Mouse (Mus musculus): ENCODE data around the gene Unc13a.
"Not testable (repeated sequence)": the region's sequence is repeated elsewhere in the genome, so short reads cannot be mapped to it uniquely, and the experiment has no call there.

- not testable (repeated sequence) for TF ChIP-seq POLR2A (IDR thresholded peaks at IDR 0.05; ENCODE audit: insufficient read length, low read depth); MAX (IDR thresholded peaks at IDR 0.05; ENCODE audit: low read depth); CEBPB (IDR thresholded peaks at IDR 0.05; ENCODE audit: insufficient read depth, poor library complexity, severe bottlenecking); REST (IDR thresholded peaks at IDR 0.05; ENCODE audit: insufficient read depth, insufficient read length); E2F4 (IDR thresholded peaks at IDR 0.05; ENCODE audit: insufficient read depth); MYOG (IDR thresholded peaks at IDR 0.05; ENCODE audit: control insufficient read depth in 1 of 3, insufficient read depth in 1 of 3, insufficient read length in 2 of 3, low read depth in 2 of 3); SRF (IDR thresholded peaks at IDR 0.05; ENCODE audit: control insufficient read depth, insufficient read length, low read depth)
These were observed 31.8 kb upstream of the Unc13a start for GRCm38 (mm10) chr8:71703400-71703799.
